ENCODE assay signal across 11 mouse cellular contexts in the genomic region with DNA sequence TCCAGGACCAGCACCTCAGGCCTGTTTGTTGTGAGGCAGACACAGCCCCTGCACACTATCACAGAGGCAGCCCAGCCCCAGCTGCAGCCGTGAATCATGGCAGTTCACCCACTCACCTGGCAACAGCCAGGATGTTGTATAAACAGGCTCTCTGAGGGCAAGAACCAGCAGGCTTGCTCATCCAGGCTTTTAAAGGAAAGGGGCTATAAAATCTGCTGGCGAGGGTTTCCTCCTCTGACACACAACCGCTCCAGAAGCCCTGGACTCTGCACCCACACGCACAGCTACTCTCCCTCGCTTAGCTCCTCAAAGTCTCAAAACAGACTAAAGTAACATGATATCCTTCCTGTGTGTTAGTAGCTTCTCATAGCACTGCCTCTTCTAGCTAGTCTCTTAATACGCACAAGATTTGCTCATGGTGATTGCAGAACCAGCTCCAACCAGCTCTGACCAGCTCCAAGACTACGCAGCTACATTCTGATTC. TPM values are rescaled to one million over a fixed set of nuclear protein-coding genes. Genes with fewer than 3 reads are reported as not detected.
DNase-seq lines count a peak whose midpoint lies in the region; ATAC-seq lines count a peak whose summit lies in the region.
"Had no signal": no experiment of that assay in that cellular context is flagged by ENCODE, and none has a peak within 500 bp of the region (broad histone marks: within the 10 kb centered on the region; RNA-seq: fewer than 3 reads in every experiment).

No protein-coding gene starts in this region.

- H3K4me3 ChIP-seq in heart, embryonic 15.5 days = no peak overlapping the region
- H3K4me3 ChIP-seq in limb, embryonic 12.5 days (replicated peaks) = no peak overlapping the region
- H3K4me3 ChIP-seq: neural tube, embryonic 15.5 days had no signal

- no peak for DNase-seq in heart, adult 9 months (ENCODE audit: low spot score in 2 of 2)
- DNase-seq in right cerebral cortex, adult 2 months (ENCODE audit: low spot score in 2 of 2) = peak; percentile 50 to 68
- DNase-seq in right cerebral cortex, postnatal 4 days = no peak
- peak; percentile 67 for DNase-seq in thymus, postnatal 25 days
- DNase-seq in ovary, postnatal 36 days (ENCODE audit: low spot score) = no peak
- DNase-seq in T-cell, adult 2 months (ENCODE audit: low spot score) = no peak
- DNase-seq: adrenal gland, postnatal 10 days; liver, postnatal 0 days had no signal

- H3K9ac ChIP-seq in heart, embryonic 15.5 days = no peak overlapping the region
- no peak overlapping the region for H3K9ac ChIP-seq in limb, embryonic 12.5 days (replicated peaks)
- H3K9ac ChIP-seq: liver, postnatal 0 days; neural tube, embryonic 15.5 days had no signal

- no peaks in the 10 kb centered on the region for H3K27me3 ChIP-seq in heart, embryonic 15.5 days
- 0 out of 2 replicates have a peak, but pooled peaks cover 3% of the 10 kb centered on the region for H3K27me3 ChIP-seq in limb, embryonic 12.5 days
- H3K27me3 ChIP-seq: neural tube, embryonic 15.5 days had no signal

- no peak for ATAC-seq in heart, embryonic 15.5 days (replicated peaks; ENCODE audit: insufficient number of reproducible peaks, insufficient read depth, low FRiP score, low read depth)
- peak; percentile 66; the same call in 1 of the 2 replicates for ATAC-seq in limb, embryonic 12.5 days (ENCODE audit: insufficient number of reproducible peaks, insufficient read depth, low FRiP score, low TSS enrichment, low read depth)
- ATAC-seq: liver, postnatal 0 days had no signal

- peaks cover 5% of the 10 kb centered on the region; the same call in 1 of the 2 replicates for H3K36me3 ChIP-seq in heart, embryonic 15.5 days
- no peaks in the 10 kb centered on the region for H3K36me3 ChIP-seq in limb, embryonic 12.5 days
- H3K36me3 ChIP-seq: neural tube, embryonic 15.5 days had no signal

- WGBS in heart, embryonic 15.5 days = 57% methylated on average over 7 of the region's 7 CpGs
- 22% methylated on average over 7 of the region's 7 CpGs for WGBS in limb, embryonic 12.5 days

- peaks cover 30% of the 10 kb centered on the region for H3K4me1 ChIP-seq in heart, embryonic 15.5 days (replicated peaks)
- peaks cover 31% of the 10 kb centered on the region for H3K4me1 ChIP-seq in limb, embryonic 12.5 days (replicated peaks)

- no peak overlapping the region for H3K4me2 ChIP-seq in heart, embryonic 15.5 days
- H3K4me2 ChIP-seq in limb, embryonic 12.5 days = no peak overlapping the region
- H3K4me2 ChIP-seq: neural tube, embryonic 15.5 days had no signal

- H3K9me3 ChIP-seq in heart, embryonic 15.5 days (replicated peaks) = no peaks in the 10 kb centered on the region
- H3K9me3 ChIP-seq in limb, embryonic 12.5 days = no peaks in the 10 kb centered on the region
- H3K9me3 ChIP-seq: neural tube, embryonic 15.5 days had no signal

- H3K27ac ChIP-seq in heart, embryonic 15.5 days = peak overlapping the region; percentile 10; the same call in 1 of the 2 replicates
- peak overlapping the region; percentile 72 for H3K27ac ChIP-seq in limb, embryonic 12.5 days
- H3K27ac ChIP-seq: neural tube, embryonic 15.5 days had no signal

RNA-seq across cellular contexts. Expression of a gene that starts 21.0 kb away (rescaled TPM):
- 121 and 148 TPM in 2 replicates for polyA plus RNA-seq in heart, embryonic 15.5 days (2015; fragmentation: Nextera tagmentation; extraction: Ambion mirVana)
- 10.0 and 10.8 TPM in 2 replicates for polyA plus RNA-seq in limb, embryonic 12.5 days (2016; fragmentation: Nextera tagmentation; extraction: Ambion mirVana)

Comparison
In these comparisons a context has a peak if more than half of its experiments do, and no peak if none do; other contexts are left out.
1. DNase-seq: peak in right cerebral cortex, adult 2 months (2 of 2) and thymus, postnatal 25 days (single experiment); none in heart, adult 9 months (0 of 2), right cerebral cortex, postnatal 4 days (single experiment), ovary, postnatal 36 days (single experiment) and T-cell, adult 2 months (single experiment).
2. RNA of a gene that starts 21.0 kb away (polyA plus RNA-seq): 121 to 148 TPM in heart, embryonic 15.5 days; 10.0 to 10.8 TPM in limb, embryonic 12.5 days; every median in the first group is over 10 times any median in the second.